Mouse (Mus musculus) brain, embryonic 14.5 days (tissue): ENCODE data around the gene Sez6.

ENCODE experiments used
- CTCF ChIP-seq: fragments of 200-500 bp; IDR thresholded peaks from 2 replicates; pipeline ENCODE4 v1.5.1; 2012; ENCODE audit warnings: inconsistent platforms, mild to moderate bottlenecking, moderate library complexity, borderline replicate concordance; ENCODE audit not compliant: insufficient read depth, insufficient read length; ENCODE audit errors: extremely low read depth
- POLR2A ChIP-seq: fragments of 200-500 bp; IDR thresholded peaks from 2 replicates; pipeline ENCODE4 v1.6.1; 2012; ENCODE audit warnings: mild to moderate bottlenecking, inconsistent platforms, borderline replicate concordance; ENCODE audit not compliant: poor library complexity, insufficient read depth, insufficient read length, severe bottlenecking; ENCODE audit errors: extremely low read depth

DNA sequence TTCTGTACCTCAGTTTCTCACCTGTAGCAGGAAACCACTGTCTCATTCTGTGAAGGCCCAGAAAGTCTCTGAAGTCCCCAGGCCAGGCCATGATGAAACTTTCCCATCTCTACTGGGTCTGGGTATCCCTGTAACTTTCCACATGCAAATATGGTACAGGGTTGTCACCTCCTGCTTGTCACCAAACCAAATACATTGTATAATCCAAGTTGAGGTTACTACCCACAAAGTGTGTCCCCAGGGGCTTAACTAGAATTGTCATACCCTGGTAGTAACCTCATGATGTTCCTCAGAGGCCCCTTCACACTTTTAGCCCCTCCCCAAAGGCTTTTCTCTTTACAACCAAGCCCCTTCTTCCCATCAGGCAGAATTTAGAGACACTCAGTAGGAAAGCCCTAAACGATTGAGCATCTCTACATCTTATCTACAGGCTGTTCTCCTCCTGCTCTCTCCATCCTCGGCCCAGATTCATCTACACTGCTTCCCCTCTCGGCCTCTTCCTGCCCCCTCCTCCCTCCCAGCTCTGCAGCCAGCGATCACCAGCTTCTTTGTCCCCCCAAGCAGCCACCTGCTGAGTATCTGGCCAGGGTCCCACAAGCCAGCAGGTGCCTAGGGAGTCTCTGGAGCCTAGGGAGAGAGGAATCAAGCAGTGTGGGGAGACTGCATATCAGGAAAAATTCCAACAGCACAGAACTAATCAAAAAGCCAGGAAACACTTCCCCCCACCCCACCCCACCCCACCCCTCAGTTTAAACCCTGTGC is 7.2 kb downstream of the Sez6 start:
- TF ChIP-seq CTCF = no peak
- no peak for TF ChIP-seq POLR2A
